Comparison of ENCODE assay signal across 28 mouse cellular contexts in the genomic region with DNA sequence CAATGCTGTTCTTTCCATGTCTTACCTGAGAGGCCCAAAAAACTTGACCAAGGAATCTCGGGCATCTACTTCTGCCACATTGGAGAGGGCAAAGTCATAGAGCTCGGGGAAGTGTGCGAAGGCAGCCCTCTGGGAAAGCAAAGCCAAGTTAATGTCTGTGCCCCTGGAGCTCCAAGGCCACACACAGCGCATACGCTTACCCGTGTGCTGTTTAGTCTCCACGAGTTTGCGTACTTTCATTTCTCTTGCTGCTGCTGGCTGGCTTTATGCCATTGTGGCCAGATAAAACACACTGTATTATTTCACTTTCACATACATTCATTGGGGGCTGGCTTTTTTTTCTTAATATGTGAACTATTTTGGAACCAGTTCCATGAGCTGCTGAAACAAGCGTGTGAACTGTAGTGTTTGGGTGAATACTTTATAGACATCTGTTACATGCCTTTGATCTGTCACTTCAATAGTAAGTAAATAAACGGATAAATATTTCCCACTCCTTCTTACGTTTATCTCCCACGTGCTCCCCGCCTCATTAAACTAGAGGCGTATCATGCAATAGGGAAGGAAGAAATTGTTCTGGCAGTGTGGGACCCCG. TPM values are rescaled to one million over a fixed set of nuclear protein-coding genes. Genes with fewer than 3 reads are reported as not detected.
DNase-seq lines count a peak whose midpoint lies in the region; ATAC-seq and TF ChIP-seq lines count a peak whose summit lies in the region.
"Had no signal": no experiment of that assay in that cellular context is flagged by ENCODE, and none has a peak within 500 bp of the region (broad histone marks: within the 10 kb centered on the region; RNA-seq: fewer than 3 reads in every experiment).

No protein-coding gene starts in this region.

- peak; percentile 3 for DNase-seq in adrenal gland, adult 2 months
- DNase-seq in adrenal gland, adult 8-10 months, result no peak
- DNase-seq in lung, postnatal 36 days, result no peak
- no peak for DNase-seq in spleen, adult 2 months (ENCODE audit: low read depth in 1 of 2, low spot score in 2 of 2)
- DNase-seq in spleen, postnatal 4 days (ENCODE audit: low spot score in 2 of 2), result no peak
- DNase-seq: adrenal gland, postnatal 25 days; cerebellum, adult 11-12 months; cerebellum, adult 8-10 months; cerebellum, postnatal 10 days; cerebellum, postnatal 36 days; embryo, embryonic 11 days; gastrocnemius, postnatal 10 days; gastrocnemius, postnatal 36 days; heart, adult 2 months; heart, postnatal 14 days; heart, postnatal 4 days had no signal

- H3K4me2 ChIP-seq in lung, embryonic 16.5 days (ENCODE audit: low read depth, low read length), result 0 out of 2 replicates have a peak overlapping the region, but pooled peaks have one; percentile 3
- H3K4me2 ChIP-seq: embryonic facial prominence, embryonic 13.5 days; forebrain, embryonic 13.5 days; heart, embryonic 13.5 days; hindbrain, embryonic 14.5 days had no signal

- H3K36me3 ChIP-seq in lung, embryonic 16.5 days (ENCODE audit: control insufficient read depth, insufficient read depth, low read length), result peaks cover 39% of the 10 kb centered on the region
- peaks cover 51% of the 10 kb centered on the region for H3K36me3 ChIP-seq in spleen, adult 2 months (ENCODE audit: control insufficient read depth, insufficient read depth, low read length)

- H3K27ac ChIP-seq in lung, embryonic 16.5 days (ENCODE audit: low read length), result peak overlapping the region; percentile 63; the same call in 1 of the 2 replicates
- peak overlapping the region; percentile 18; the same call in 1 of the 2 replicates for H3K27ac ChIP-seq in spleen, adult 2 months (ENCODE audit: insufficient read depth, low read length)
- H3K27ac ChIP-seq: embryonic facial prominence, embryonic 10.5 days; embryonic facial prominence, embryonic 13.5 days; forebrain, embryonic 13.5 days; heart, adult 2 months; heart, embryonic 10.5 days; heart, embryonic 13.5 days; hindbrain, embryonic 14.5 days had no signal

- no peaks in the 10 kb centered on the region for H3K9me3 ChIP-seq in lung, embryonic 16.5 days (ENCODE audit: control insufficient read depth, low read length)
- H3K9me3 ChIP-seq: embryonic facial prominence, embryonic 10.5 days; embryonic facial prominence, embryonic 13.5 days; forebrain, embryonic 13.5 days; G1E; heart, embryonic 10.5 days; heart, embryonic 13.5 days had no signal

- WGBS in lung, embryonic 16.5 days, result 54% methylated on average over 15 of the region's 15 CpGs
- WGBS in spleen, adult 2 months, result 90% methylated on average over 15 of the region's 15 CpGs

- ATAC-seq in lung, embryonic 16.5 days (ENCODE audit: low read depth), result peak; percentile 92
- ATAC-seq: forebrain, embryonic 13.5 days; forebrain, embryonic 16.5 days; Patski had no signal

- H3K27me3 ChIP-seq in lung, embryonic 16.5 days (ENCODE audit: control insufficient read depth, insufficient read depth, low read depth, low read length), result no peaks in the 10 kb centered on the region
- no peaks in the 10 kb centered on the region for H3K27me3 ChIP-seq in spleen, adult 2 months (ENCODE audit: control insufficient read depth, insufficient read depth, low read length)
- H3K27me3 ChIP-seq: CH12.LX; embryonic facial prominence, embryonic 13.5 days; forebrain, embryonic 13.5 days; heart, embryonic 13.5 days; Patski had no signal

- H3K4me1 ChIP-seq in lung, embryonic 16.5 days (replicated peaks; ENCODE audit: control insufficient read depth, insufficient read depth, low read length), result no peaks in the 10 kb centered on the region
- peaks cover 5% of the 10 kb centered on the region; the same call in 1 of the 2 replicates for H3K4me1 ChIP-seq in spleen, adult 2 months (ENCODE audit: control insufficient read depth, insufficient read depth, insufficient read length)
- H3K4me1 ChIP-seq: embryonic facial prominence, embryonic 10.5 days; embryonic facial prominence, embryonic 13.5 days; forebrain, embryonic 13.5 days; heart, embryonic 10.5 days; heart, embryonic 13.5 days had no signal

- H3K9ac ChIP-seq in lung, embryonic 16.5 days (ENCODE audit: low read length), result no peak overlapping the region
- H3K9ac ChIP-seq: embryonic facial prominence, embryonic 13.5 days; forebrain, embryonic 13.5 days; heart, embryonic 13.5 days; hindbrain, embryonic 14.5 days had no signal

- no peak for TF ChIP-seq CTCF in spleen, adult 2 months (IDR thresholded peaks at IDR 0.05; ENCODE audit: extremely low read depth, insufficient read depth, insufficient read length, insufficient replicate concordance)

- no peak overlapping the region for H3K4me3 ChIP-seq in lung, embryonic 16.5 days (ENCODE audit: low read length)
- H3K4me3 ChIP-seq in spleen, adult 2 months (ENCODE audit: extremely low read depth, insufficient read depth, insufficient read length), result no peak overlapping the region
- H3K4me3 ChIP-seq: embryonic facial prominence, embryonic 10.5 days; embryonic facial prominence, embryonic 13.5 days; erythroblast, embryonic 14.5 days; forebrain, embryonic 13.5 days; heart, adult 2 months; heart, embryonic 10.5 days; heart, embryonic 13.5 days had no signal

- no peak for TF ChIP-seq POLR2A in spleen, adult 2 months (IDR thresholded peaks at IDR 0.05; ENCODE audit: low read depth, low read length)

RNA-seq across cellular contexts. Expression of a gene that starts 39.9 kb away (rescaled TPM):
- total RNA-seq in adrenal gland, adult 2 months (2021), result 10 to 100 TPM; 32.5 to 40.9 TPM
- 13.6 and 18.0 TPM in 2 replicates for polyA plus RNA-seq in adrenal gland, adult 2 months (2012; rRNA removed)
- 10 to 100 TPM; 34.1 to 43.1 (median 42.8) TPM for total RNA-seq in adrenal gland, adult 8-10 months (2022)
- 34.6 and 38.5 TPM in 2 replicates for polyA plus RNA-seq in lung, embryonic 16.5 days (2015; fragmentation: Nextera tagmentation; extraction: Ambion mirVana)
- 16.0 and 17.4 TPM in 2 replicates for polyA plus RNA-seq in spleen, adult 2 months (2012; rRNA removed)

RNA-seq across cellular contexts. Expression of a gene that starts 54.3 kb away (rescaled TPM):
- 10 to 100 TPM; 10.4 to 11.6 TPM for total RNA-seq in adrenal gland, adult 2 months (2021)
- 0.21 and 0.29 TPM in 2 replicates for polyA plus RNA-seq in adrenal gland, adult 2 months (2012; rRNA removed)
- total RNA-seq in adrenal gland, adult 8-10 months (2022), result 10 to 100 TPM in 3 of 4 experiments, 1 to 10 TPM in 1; 8.7 to 13.9 (median 12.9) TPM
- 3.3 and 3.6 TPM in 2 replicates for polyA plus RNA-seq in lung, embryonic 16.5 days (2015; fragmentation: Nextera tagmentation; extraction: Ambion mirVana)
- 0.63 and 0.88 TPM in 2 replicates for polyA plus RNA-seq in spleen, adult 2 months (2012; rRNA removed)
- polyA plus RNA-seq: G1E had no signal
